Mouse (Mus musculus) olfactory bulb, adult 2 months (tissue): ENCODE measurements around the gene Tor3a.

Experiments
- CTCF ChIP-seq: fragments of 200-500 bp; IDR thresholded peaks from 2 replicates; pipeline ENCODE4 v1.5.1; 2012; ENCODE audit warnings: low read depth, mild to moderate bottlenecking, low read length, moderate library complexity; ENCODE audit not compliant: insufficient read depth
- POLR2A ChIP-seq: fragments of 200-500 bp; IDR thresholded peaks from 2 replicates; pipeline ENCODE4 v1.6.1; 2012; ENCODE audit warnings: mild to moderate bottlenecking, low read depth, low read length, moderate library complexity; ENCODE audit not compliant: insufficient read depth

- TF ChIP-seq CTCF, result no peak
- no peak for TF ChIP-seq POLR2A
Measured at GRCm38 (mm10) chr1:156608496-156608895, 65.7 kb downstream of the Tor3a start.
